Mouse (Mus musculus): ENCODE results near the gene Camk2n1.

Camk2n1 gene

GRCm38 (mm10) chr4:138507903-138508302 lies 53.8 kb downstream of the Camk2n1 start:
- DNase-seq (ENCODE audit: inconsistent age in 2 of 2, low spot score in 1 of 2), result no peak

Data from adrenal gland, adult (tissue).